Mouse (Mus musculus) liver, postnatal 0 days (tissue): ENCODE results near the gene Prkcq. TPM values are rescaled to one million over a fixed set of nuclear protein-coding genes. Genes with fewer than 3 reads are reported as not detected.

Experiments used
- ATAC-seq: fragments of 200-750 bp; cut with Nextera tagmentation; 2 replicates; pipeline ENCODE4 v1.8.0; 2017; ENCODE audit warnings: mild to moderate bottlenecking, moderate library complexity
- DNase-seq: peaks from one replicate; pipeline ENCODE4 v3.0.0-alpha.2; 2016
- H3K27ac ChIP-seq: fragments of 300-500 bp; sonication (generic); 2 replicates; pipeline ENCODE4 v1.5.1; 2014; ENCODE audit warnings: antibody characterized with exemption, moderate library complexity, mild to moderate bottlenecking, low read depth
- H3K27me3 ChIP-seq: fragments of 300-500 bp; sonication (generic); 2 replicates; pipeline ENCODE4 v1.6.1; 2014; ENCODE audit warnings: low read length, control low read depth, mixed read lengths; ENCODE audit not compliant: insufficient read depth
- H3K36me3 ChIP-seq: fragments of 300-500 bp; sonication (generic); replicated peaks from 2 replicates; pipeline ENCODE4 v1.6.1; 2014; ENCODE audit warnings: mild to moderate bottlenecking, control low read depth, low read length, moderate library complexity, mixed read lengths; ENCODE audit not compliant: insufficient read depth
- H3K4me1 ChIP-seq: fragments of 300-500 bp; sonication (generic); 2 replicates; pipeline ENCODE4 v1.6.1; 2014; ENCODE audit warnings: antibody characterized with exemption, mild to moderate bottlenecking, control low read depth; ENCODE audit not compliant: insufficient read depth
- H3K4me2 ChIP-seq: fragments of 300-500 bp; sonication (generic); 2 replicates; pipeline ENCODE4 v1.6.1; 2014; ENCODE audit warnings: low read depth, mild to moderate bottlenecking, low read length, moderate library complexity, mixed read lengths
- H3K4me3 ChIP-seq: fragments of 300-500 bp; sonication (generic); 2 replicates; pipeline ENCODE4 v1.5.1; 2014; ENCODE audit warnings: low read depth, low read length
- H3K9ac ChIP-seq: fragments of 300-500 bp; sonication (generic); replicated peaks from 2 replicates; pipeline ENCODE4 v1.6.1; 2014; ENCODE audit warnings: mild to moderate bottlenecking, moderate library complexity
- H3K9me3 ChIP-seq: fragments of 300-500 bp; sonication (generic); 2 replicates; pipeline ENCODE4 v1.6.1; 2016; ENCODE audit warnings: mild to moderate bottlenecking, control low read depth, low read length, mixed read lengths
- CTCF ChIP-seq: sonication (generic); IDR thresholded peaks from 2 replicates; pipeline ENCODE4 v1.5.1; 2016; ENCODE audit warnings: antibody characterized with exemption, low read depth
- EP300 ChIP-seq: IDR thresholded peaks from 2 replicates; pipeline ENCODE4 v1.6.1; 2016; ENCODE audit warnings: antibody characterized with exemption, low read depth, mild to moderate bottlenecking
- WGBS: fragments of 180-500 bp; shearing (Covaris S2); extraction: QIAGEN DNeasy Blood & Tissue Kit; methylation state at CpG from one replicate; pipeline ENCODE4 v1.1.7; 2014; ENCODE audit not compliant: insufficient replicate concordance; 5-methylcytosine and 5-hydroxymethylcytosine counted together
- polyA plus RNA-seq: library from polyadenylated mRNA; unstranded; fragments of >200 nt; fragmentation: Nextera tagmentation; extraction: Ambion mirVana; gene quantifications from 2 replicates; pipeline ENCODE4 v1.2.1, GENCODE M21; 2015

Prkcq gene
- polyA plus RNA-seq, 1 experiment from 2014 or later = 3.1 TPM

GRCm38 (mm10) chr2:11238254-11238653 lies 66.3 kb downstream of the Prkcq start:
- ATAC-seq (no peak), DNase-seq (no peak)
- no peaks in the 10 kb centered on the region for H3K27me3 ChIP-seq
- H3K4me2 ChIP-seq = no peak overlapping the region
- H3K9ac ChIP-seq = no peak overlapping the region
- no peaks in the 10 kb centered on the region for H3K36me3 ChIP-seq
- TF ChIP-seq EP300 (no peak), CTCF (no peak)
- 78% methylated on average over 4 of the region's 4 CpGs for WGBS
- no peaks in the 10 kb centered on the region for H3K9me3 ChIP-seq
- no peak overlapping the region for H3K27ac ChIP-seq
- H3K4me1 ChIP-seq = no peaks in the 10 kb centered on the region
- H3K4me3 ChIP-seq = no peak overlapping the region

GRCm38 (mm10) chr2:11239523-11239922 lies 67.6 kb downstream of the Prkcq start:
- TF ChIP-seq CTCF (no peak), EP300 (peak; percentile 80)
- Histone ChIP-seq H3K4me1 (no peaks in the 10 kb centered on the region), H3K9ac (no peak overlapping the region), H3K9me3 (no peaks in the 10 kb centered on the region), H3K27me3 (no peaks in the 10 kb centered on the region), H3K4me3 (no peak overlapping the region), H3K4me2 (no peak overlapping the region), H3K27ac (no peak overlapping the region), H3K36me3 (no peaks in the 10 kb centered on the region)
- no peak for ATAC-seq
- DNase-seq = no peak

GRCm38 (mm10) chr2:11245926-11246325 lies 74.0 kb downstream of the Prkcq start:
- Histone ChIP-seq H3K4me2 (no peak overlapping the region), H3K4me1 (no peaks in the 10 kb centered on the region), H3K9me3 (no peaks in the 10 kb centered on the region), H3K27ac (no peak overlapping the region), H3K9ac (no peak overlapping the region), H3K4me3 (no peak overlapping the region), H3K27me3 (no peaks in the 10 kb centered on the region), H3K36me3 (no peaks in the 10 kb centered on the region)
- DNase-seq (no peak), ATAC-seq (no peak)
- no peak for TF ChIP-seq CTCF
- TF ChIP-seq EP300 = no peak
- WGBS = 73% methylated on average over 7 of the region's 7 CpGs

- TF ChIP-seq EP300 (no peak), CTCF (peak; percentile 73)
- H3K27ac ChIP-seq = no peak overlapping the region
- ATAC-seq (no peak), DNase-seq (peak; percentile 28)
- H3K27me3 ChIP-seq = no peaks in the 10 kb centered on the region
- no peak overlapping the region for H3K4me2 ChIP-seq
- 52% methylated on average over 8 of the region's 8 CpGs for WGBS
- H3K9ac ChIP-seq = no peak overlapping the region
- no peaks in the 10 kb centered on the region for H3K9me3 ChIP-seq
- H3K4me1 ChIP-seq = no peaks in the 10 kb centered on the region
- no peaks in the 10 kb centered on the region for H3K36me3 ChIP-seq
- H3K4me3 ChIP-seq = no peak overlapping the region
These were observed 82.0 kb downstream of the Prkcq start for GRCm38 (mm10) chr2:11253945-11254344.

GRCm38 (mm10) chr2:11254446-11254845 lies 82.5 kb downstream of the Prkcq start:
- Histone ChIP-seq H3K36me3 (no peaks in the 10 kb centered on the region), H3K4me3 (no peak overlapping the region), H3K27me3 (no peaks in the 10 kb centered on the region), H3K4me1 (no peaks in the 10 kb centered on the region), H3K9ac (no peak overlapping the region), H3K4me2 (no peak overlapping the region), H3K27ac (no peak overlapping the region), H3K9me3 (no peaks in the 10 kb centered on the region)
- WGBS = 64% methylated on average over 4 of the region's 4 CpGs
- DNase-seq = no peak
- no peak for TF ChIP-seq CTCF
- no peak for TF ChIP-seq EP300
- no peak for ATAC-seq

- no peaks in the 10 kb centered on the region for H3K9me3 ChIP-seq
- no peaks in the 10 kb centered on the region for H3K36me3 ChIP-seq
- H3K4me1 ChIP-seq = no peaks in the 10 kb centered on the region
- H3K9ac ChIP-seq = no peak overlapping the region
- 82% methylated on average over 6 of the region's 6 CpGs for WGBS
- no peak overlapping the region for H3K27ac ChIP-seq
- no peaks in the 10 kb centered on the region for H3K27me3 ChIP-seq
- no peak overlapping the region for H3K4me2 ChIP-seq
- H3K4me3 ChIP-seq = no peak overlapping the region
- ATAC-seq = no peak
- TF ChIP-seq EP300 = no peak
- no peak for TF ChIP-seq CTCF
- no peak for DNase-seq
These were observed 85.4 kb downstream of the Prkcq start for GRCm38 (mm10) chr2:11257260-11257850.

- no peak overlapping the region for H3K4me2 ChIP-seq
- no peaks in the 10 kb centered on the region for H3K27me3 ChIP-seq
- no peak overlapping the region for H3K4me3 ChIP-seq
- ATAC-seq = no peak
- 78% methylated on average over 1 of the region's 1 CpGs for WGBS
- DNase-seq = no peak
- no peaks in the 10 kb centered on the region for H3K9me3 ChIP-seq
- no peaks in the 10 kb centered on the region for H3K4me1 ChIP-seq
- no peak overlapping the region for H3K9ac ChIP-seq
- no peak overlapping the region for H3K27ac ChIP-seq
- no peak for TF ChIP-seq EP300
- TF ChIP-seq CTCF = no peak
- H3K36me3 ChIP-seq = no peaks in the 10 kb centered on the region
These were observed 86.3 kb downstream of the Prkcq start for GRCm38 (mm10) chr2:11258181-11258580.
